Mouse (Mus musculus): Measurements from ENCODE around the gene Ivd.

DNA sequence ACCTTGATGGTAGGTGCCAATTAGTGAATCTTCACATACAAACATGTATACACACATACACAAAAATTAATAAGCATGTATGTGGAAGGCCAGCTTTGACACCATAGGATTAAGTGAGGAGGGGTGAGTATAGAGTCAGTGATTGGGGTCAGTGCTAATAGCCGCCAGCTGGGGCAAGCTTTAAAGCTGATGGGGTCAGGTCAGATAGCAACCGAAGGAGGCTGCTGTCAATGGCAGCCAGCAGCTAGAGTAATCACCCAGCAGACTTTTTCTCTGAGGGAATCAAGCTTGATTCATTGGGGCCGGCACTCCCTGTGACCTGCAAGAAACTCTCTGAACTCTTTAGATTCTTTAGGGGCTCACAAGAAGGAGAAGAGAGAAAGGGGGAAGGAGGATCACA lies 10.0 kb upstream of the Ivd start:
- TF ChIP-seq CTCF (IDR thresholded peaks at IDR 0.05; ENCODE audit: low read depth): no peak
- TF ChIP-seq EP300 (IDR thresholded peaks at IDR 0.05; ENCODE audit: low read depth): no peak

All from heart, postnatal 0 days (tissue).